Mouse (Mus musculus) midbrain, embryonic 14.5 days (tissue): ENCODE data around the gene Msh4. TPM values are rescaled to one million over a fixed set of nuclear protein-coding genes. Genes with fewer than 3 reads are reported as not detected.

ENCODE experiments used
- ATAC-seq: fragments of 200-750 bp; cut with Nextera tagmentation; 2 replicates; pipeline ENCODE4 v1.8.0; 2017; ENCODE audit warnings: moderate number of reproducible peaks, moderate library complexity; ENCODE audit not compliant: low FRiP score, low TSS enrichment
- DNase-seq: peaks from one replicate; pipeline ENCODE4 v3.0.0-alpha.2; 2015
- H3K27ac ChIP-seq: fragments of 300-500 bp; sonication (generic); replicated peaks from 2 replicates; pipeline ENCODE4 v1.5.1; 2014; ENCODE audit warnings: mild to moderate bottlenecking, low read depth, low read length, moderate library complexity
- H3K27me3 ChIP-seq: fragments of 300-500 bp; sonication (generic); 2 replicates; pipeline ENCODE4 v1.6.1; 2014; ENCODE audit warnings: low read length, control low read depth, mixed read lengths; ENCODE audit not compliant: control insufficient read depth, insufficient read depth
- H3K36me3 ChIP-seq: fragments of 300-500 bp; sonication (generic); 2 replicates; pipeline ENCODE4 v1.6.1; 2014; ENCODE audit warnings: low read length, control low read depth; ENCODE audit not compliant: control insufficient read depth, insufficient read depth
- H3K4me1 ChIP-seq: fragments of 300-500 bp; sonication (generic); 2 replicates; pipeline ENCODE4 v1.6.1; 2014; ENCODE audit warnings: mild to moderate bottlenecking, antibody characterized with exemption, low read length, control low read depth; ENCODE audit not compliant: control insufficient read depth, insufficient read depth
- H3K4me2 ChIP-seq: fragments of 300-500 bp; sonication (generic); 2 replicates; pipeline ENCODE4 v1.6.1; 2014; ENCODE audit warnings: mild to moderate bottlenecking, low read length, moderate library complexity
- H3K4me3 ChIP-seq: fragments of 300-500 bp; sonication (generic); replicated peaks from 2 replicates; pipeline ENCODE4 v1.5.1; 2014; ENCODE audit warnings: low read depth, low read length
- H3K9ac ChIP-seq: fragments of 300-500 bp; sonication (generic); replicated peaks from 2 replicates; pipeline ENCODE4 v1.6.1; 2014; ENCODE audit warnings: mild to moderate bottlenecking, low read length, moderate library complexity
- H3K9me3 ChIP-seq: fragments of 300-500 bp; sonication (generic); 2 replicates; pipeline ENCODE4 v1.6.1; 2016; ENCODE audit warnings: low read length, control low read depth, mixed read lengths; ENCODE audit not compliant: control insufficient read depth
- WGBS: fragments of 180-500 bp; shearing (Covaris S2); extraction: QIAGEN DNeasy Blood & Tissue Kit; methylation state at CpG from one replicate; pipeline ENCODE4 v1.1.7; 2014; 5-methylcytosine and 5-hydroxymethylcytosine counted together
- polyA plus RNA-seq: library from polyadenylated mRNA; unstranded; fragments of >200 nt; fragmentation: Nextera tagmentation; extraction: Ambion mirVana; gene quantifications from 2 replicates; pipeline ENCODE4 v1.2.1, GENCODE M21; 2014

Gene Msh4
- polyA plus RNA-seq, 1 experiment from 2014 or later, result 0.16 TPM

DNA sequence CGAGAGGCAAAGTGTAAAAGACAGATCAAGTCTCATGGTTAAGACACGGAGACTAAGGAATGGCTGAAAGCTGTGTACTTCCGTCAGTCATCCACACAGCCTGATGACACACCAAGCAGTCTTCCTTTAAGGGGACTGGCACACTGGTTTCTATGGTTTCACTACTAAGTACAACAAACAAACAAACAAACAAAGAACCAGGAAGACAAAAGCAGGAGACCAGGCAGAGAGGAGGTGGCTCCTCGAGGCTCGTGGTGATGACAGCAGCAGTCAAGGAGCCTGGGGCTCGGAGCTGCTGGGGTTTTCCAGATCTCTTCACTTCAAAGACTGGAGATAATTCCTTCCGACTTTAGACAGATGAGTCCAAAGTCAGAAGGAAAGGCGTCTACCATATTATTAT lies 34.1 kb upstream of the Msh4 start:
- 0 out of 2 replicates have a peak, but pooled peaks cover 18% of the 10 kb centered on the region for H3K4me1 ChIP-seq
- H3K4me3 ChIP-seq, result no peak overlapping the region
- WGBS, result 82% methylated on average over 8 of the region's 8 CpGs
- H3K27me3 ChIP-seq, result no peaks in the 10 kb centered on the region
- no peaks in the 10 kb centered on the region for H3K9me3 ChIP-seq
- no peak overlapping the region for H3K9ac ChIP-seq
- H3K36me3 ChIP-seq, result peaks cover 20% of the 10 kb centered on the region
- DNase-seq, result no peak
- no peak overlapping the region for H3K27ac ChIP-seq
- no peak for ATAC-seq
- H3K4me2 ChIP-seq, result no peak overlapping the region

DNA sequence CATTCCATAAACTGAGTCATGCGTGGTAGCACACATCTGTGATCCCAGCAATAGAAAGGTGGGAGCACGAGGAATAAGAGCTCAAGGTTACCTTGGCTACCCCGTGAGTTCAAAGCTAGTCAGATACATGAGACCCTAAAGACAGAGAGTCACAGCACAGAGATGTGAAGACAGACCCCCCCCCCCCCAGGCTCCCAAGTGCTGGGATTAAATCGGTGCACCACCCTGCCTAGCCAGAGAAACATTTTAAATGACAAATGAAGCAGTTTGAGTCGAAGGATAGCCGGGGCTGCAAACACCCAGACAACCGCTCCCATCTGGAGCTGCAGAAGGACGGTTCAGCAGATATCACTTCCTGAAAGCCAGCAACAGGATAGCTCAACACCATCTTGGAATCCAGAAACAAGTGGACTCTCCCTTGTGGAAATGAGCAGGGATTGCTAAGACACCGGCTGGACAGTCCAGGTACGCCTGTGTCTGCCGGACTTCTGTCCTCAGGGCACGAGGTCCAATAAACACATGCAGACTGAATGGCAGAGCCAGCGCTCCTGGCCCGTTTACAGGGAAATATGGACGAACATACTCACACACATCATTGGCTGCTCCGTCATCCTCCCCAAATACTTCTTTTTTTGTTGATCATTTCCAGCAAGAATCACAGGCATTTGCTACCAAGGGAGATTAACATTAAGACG lies 31.3 kb upstream of the Msh4 start:
- no peaks in the 10 kb centered on the region for H3K9me3 ChIP-seq
- no peak overlapping the region for H3K4me2 ChIP-seq
- no peaks in the 10 kb centered on the region for H3K4me1 ChIP-seq
- no peak overlapping the region for H3K9ac ChIP-seq
- no peak overlapping the region for H3K4me3 ChIP-seq
- DNase-seq (no peak), ATAC-seq (no peak)
- peaks cover 44% of the 10 kb centered on the region for H3K36me3 ChIP-seq
- H3K27me3 ChIP-seq, result no peaks in the 10 kb centered on the region
- 94% methylated on average over 17 of the region's 17 CpGs for WGBS
- no peak overlapping the region for H3K27ac ChIP-seq

DNA sequence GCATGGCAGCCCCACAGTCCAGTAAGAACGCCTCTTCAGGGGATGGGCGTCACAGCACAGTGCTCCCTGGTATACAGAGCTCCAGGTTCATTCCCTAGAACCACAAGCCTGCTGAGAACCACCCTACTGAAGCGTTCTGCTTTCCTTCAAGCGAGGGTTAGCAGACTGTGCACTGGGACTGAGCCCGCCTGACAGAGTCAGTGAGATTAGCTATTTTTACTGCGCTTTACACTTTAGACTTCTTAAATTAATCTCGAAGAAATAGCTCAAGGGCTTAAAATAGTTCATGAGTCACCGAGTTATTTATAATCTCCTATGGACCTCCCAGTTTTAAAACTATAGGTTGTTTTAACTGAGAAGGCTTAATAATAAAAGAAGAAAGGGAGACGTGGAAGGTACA lies 29.9 kb upstream of the Msh4 start:
- no peak overlapping the region for H3K4me3 ChIP-seq
- no peak for DNase-seq
- no peak overlapping the region for H3K9ac ChIP-seq
- no peaks in the 10 kb centered on the region for H3K4me1 ChIP-seq
- H3K36me3 ChIP-seq, result peaks cover 50% of the 10 kb centered on the region
- no peak for ATAC-seq
- no peak overlapping the region for H3K4me2 ChIP-seq
- no peaks in the 10 kb centered on the region for H3K9me3 ChIP-seq
- no peaks in the 10 kb centered on the region for H3K27me3 ChIP-seq
- H3K27ac ChIP-seq, result no peak overlapping the region
- 94% methylated on average over 9 of the region's 9 CpGs for WGBS

DNA sequence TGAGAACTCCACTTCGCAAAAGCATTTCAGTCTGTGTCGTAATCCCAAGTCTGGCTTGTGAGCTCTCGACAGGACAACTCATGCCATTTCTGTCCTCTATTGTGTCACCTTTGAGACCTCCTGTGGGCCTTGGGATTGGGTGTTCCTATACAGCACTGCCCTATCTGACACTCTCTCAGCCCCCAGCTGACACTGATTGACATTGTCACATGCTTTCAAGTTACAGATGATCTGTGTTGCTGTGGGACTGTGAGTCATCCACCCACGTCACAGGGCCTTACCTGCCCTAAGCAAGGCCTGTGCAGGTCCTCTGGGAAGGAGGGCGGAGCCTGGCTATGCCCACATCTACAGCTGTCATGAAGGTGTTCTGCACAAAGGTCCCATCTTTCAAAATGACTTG lies 26.5 kb upstream of the Msh4 start:
- Histone ChIP-seq H3K27ac (no peak overlapping the region), H3K4me3 (no peak overlapping the region), H3K4me1 (no peaks in the 10 kb centered on the region), H3K9me3 (no peaks in the 10 kb centered on the region), H3K9ac (no peak overlapping the region), H3K27me3 (no peaks in the 10 kb centered on the region), H3K36me3 (peaks cover 62% of the 10 kb centered on the region), H3K4me2 (no peak overlapping the region)
- 92% methylated on average over 5 of the region's 5 CpGs for WGBS
- DNase-seq (no peak), ATAC-seq (no peak)

DNA sequence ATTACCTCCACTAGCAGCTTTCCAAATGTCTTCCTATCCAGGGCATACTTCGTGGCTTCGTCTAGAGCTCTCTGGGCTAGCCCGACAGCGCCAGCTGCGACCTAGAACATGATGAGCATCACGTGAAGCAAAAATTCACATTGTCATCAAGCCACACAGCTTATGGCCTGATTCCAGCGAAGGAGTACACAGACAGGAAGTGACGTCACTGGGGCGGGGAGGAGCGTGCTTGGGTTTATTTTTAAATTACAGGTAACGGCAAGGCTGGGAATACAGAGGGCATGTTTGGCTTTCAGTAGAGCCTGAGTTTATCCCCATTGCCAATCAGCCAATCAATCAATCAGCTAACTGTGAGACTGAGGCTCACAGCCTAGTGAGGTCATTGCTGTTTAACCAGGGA lies 23.6 kb upstream of the Msh4 start:
- 98% methylated on average over 11 of the region's 11 CpGs for WGBS
- Histone ChIP-seq H3K4me2 (no peak overlapping the region), H3K27ac (no peak overlapping the region), H3K4me1 (no peaks in the 10 kb centered on the region), H3K9me3 (no peaks in the 10 kb centered on the region), H3K36me3 (peaks cover 51% of the 10 kb centered on the region), H3K4me3 (no peak overlapping the region), H3K27me3 (no peaks in the 10 kb centered on the region), H3K9ac (no peak overlapping the region)
- ATAC-seq (no peak), DNase-seq (no peak)

DNA sequence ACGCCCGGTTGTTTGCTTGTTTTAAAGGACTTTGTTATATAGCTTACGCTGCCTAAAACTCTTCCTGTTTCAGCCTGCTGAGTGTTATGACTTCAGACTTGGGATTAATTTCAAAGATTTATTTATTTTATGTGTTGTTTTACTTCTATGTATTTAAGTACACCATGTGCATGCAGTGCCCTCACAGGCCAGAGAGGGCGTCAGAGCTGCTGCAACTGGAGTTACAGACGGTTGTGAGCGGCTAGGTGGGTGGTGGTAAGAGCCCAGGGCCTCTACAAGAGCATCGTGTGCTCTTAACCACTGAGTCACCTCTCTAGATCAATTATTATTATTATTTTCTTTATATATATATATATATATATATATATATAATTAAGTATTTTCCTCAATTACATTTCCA lies 20.4 kb upstream of the Msh4 start:
- H3K4me2 ChIP-seq, result no peak overlapping the region
- H3K27me3 ChIP-seq, result no peaks in the 10 kb centered on the region
- no peak overlapping the region for H3K27ac ChIP-seq
- ATAC-seq, result no peak
- no peaks in the 10 kb centered on the region for H3K4me1 ChIP-seq
- no peak for DNase-seq
- no peaks in the 10 kb centered on the region for H3K9me3 ChIP-seq
- H3K4me3 ChIP-seq, result no peak overlapping the region
- no peak overlapping the region for H3K9ac ChIP-seq
- WGBS, result 92% methylated on average over 7 of the region's 7 CpGs
- H3K36me3 ChIP-seq, result peaks cover 33% of the 10 kb centered on the region

DNA sequence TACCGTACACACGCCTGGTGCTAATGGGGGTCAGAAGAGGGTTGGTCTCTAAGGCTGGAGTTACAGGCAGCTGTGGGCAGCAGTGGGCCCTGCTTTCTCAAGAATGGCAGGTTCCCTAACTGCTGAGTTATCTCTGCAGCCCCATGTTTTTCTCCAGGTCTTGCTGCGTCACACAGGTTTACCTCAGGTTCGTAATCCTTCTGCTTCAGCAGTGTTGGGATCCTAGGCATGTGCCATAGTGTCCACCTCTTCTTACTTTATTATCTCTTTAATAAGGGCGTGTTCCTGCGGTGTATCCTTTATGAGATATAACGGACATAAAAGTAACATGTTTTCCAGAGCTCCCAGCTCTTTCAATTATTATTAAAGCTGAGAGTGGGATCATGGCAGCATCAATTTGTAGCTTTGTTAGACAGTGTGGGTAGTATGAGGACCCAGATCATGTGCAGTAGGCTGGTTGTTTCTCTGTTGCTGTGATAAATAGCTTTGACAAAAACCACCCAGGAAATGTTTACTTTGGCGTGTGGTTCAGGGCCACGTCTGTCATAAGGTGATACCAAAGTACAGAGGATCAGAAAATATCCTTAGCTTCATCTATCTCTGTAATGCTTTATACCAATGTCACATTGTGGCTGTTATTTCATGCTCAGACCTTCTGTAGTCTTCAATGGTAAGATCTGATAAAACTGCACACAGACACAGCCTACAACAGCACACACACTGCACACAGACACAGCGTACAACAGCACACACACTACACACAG lies 15.4 kb upstream of the Msh4 start:
- no peak for ATAC-seq

DNA sequence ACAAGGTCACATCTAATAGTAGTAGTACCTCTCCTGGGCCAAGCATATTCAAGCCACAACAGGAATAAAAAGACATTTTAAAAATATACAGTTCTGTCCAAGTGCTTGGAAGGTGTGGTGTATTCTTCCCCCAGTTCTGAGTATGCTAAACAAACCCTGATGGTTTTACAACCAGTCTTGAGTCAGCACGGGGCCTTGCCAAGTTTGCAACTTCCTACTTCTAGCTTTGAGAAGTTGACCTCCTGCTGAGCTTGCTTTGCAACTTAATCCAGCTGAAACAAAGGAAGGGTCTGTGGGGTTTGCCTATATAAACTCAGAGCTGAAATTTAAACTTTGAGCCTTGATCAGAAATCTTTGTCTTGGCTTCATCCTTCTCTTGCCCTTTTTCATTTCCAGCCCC lies 11.3 kb upstream of the Msh4 start:
- no peaks in the 10 kb centered on the region for H3K9me3 ChIP-seq
- no peak overlapping the region for H3K4me2 ChIP-seq
- H3K27ac ChIP-seq, result no peak overlapping the region
- H3K36me3 ChIP-seq, result 0 out of 2 replicates have a peak, but pooled peaks cover 8% of the 10 kb centered on the region
- 6% methylated on average over 1 of the region's 1 CpGs for WGBS
- H3K27me3 ChIP-seq, result no peaks in the 10 kb centered on the region
- ATAC-seq (no peak), DNase-seq (peak; percentile 31)
- H3K9ac ChIP-seq, result no peak overlapping the region
- no peak overlapping the region for H3K4me3 ChIP-seq
- peaks cover 7% of the 10 kb centered on the region; the same call in 1 of the 2 replicates for H3K4me1 ChIP-seq

More for the DNA sequence above, 15.4 kb upstream of the Msh4 start:
- Histone ChIP-seq H3K27me3 (no peaks in the 10 kb centered on the region), H3K9ac (no peak overlapping the region), H3K27ac (no peak overlapping the region), H3K36me3 (peaks cover 20% of the 10 kb centered on the region), H3K4me2 (no peak overlapping the region), H3K4me3 (no peak overlapping the region), H3K4me1 (no peaks in the 10 kb centered on the region), H3K9me3 (no peaks in the 10 kb centered on the region)
- DNase-seq, result no peak
- WGBS, result 96% methylated on average over 10 of the region's 10 CpGs
